Mouse (Mus musculus) embryonic facial prominence, embryonic 15.5 days (tissue): ENCODE data around the gene Arhgap27. TPM values are rescaled to one million over a fixed set of nuclear protein-coding genes. Genes with fewer than 3 reads are reported as not detected.
"Not testable (repeated sequence)": the region's sequence is repeated elsewhere in the genome, so short reads cannot be mapped to it uniquely, and the experiment has no call there.

ENCODE experiments used
- ATAC-seq: fragments of 200-750 bp; cut with Nextera tagmentation; 2 replicates; pipeline ENCODE4 v1.8.0; 2017; ENCODE audit warnings: low read depth, moderate TSS enrichment; ENCODE audit not compliant: insufficient number of reproducible peaks, low FRiP score, low TSS enrichment
- H3K27ac ChIP-seq: fragments of 300-500 bp; sonication (generic); replicated peaks from 2 replicates; pipeline ENCODE4 v1.5.1; 2015; ENCODE audit warnings: mild to moderate bottlenecking, inconsistent platforms
- H3K27me3 ChIP-seq: fragments of 300-500 bp; sonication (generic); 2 replicates; pipeline ENCODE4 v1.6.1; 2015; ENCODE audit warnings: inconsistent platforms
- H3K36me3 ChIP-seq: fragments of 300-500 bp; sonication (generic); 2 replicates; pipeline ENCODE4 v1.6.1; 2015; ENCODE audit warnings: mild to moderate bottlenecking, inconsistent platforms
- H3K4me1 ChIP-seq: fragments of 300-500 bp; sonication (generic); 2 replicates; pipeline ENCODE4 v1.6.1; 2015; ENCODE audit warnings: inconsistent platforms
- H3K4me2 ChIP-seq: fragments of 300-500 bp; sonication (generic); replicated peaks from 2 replicates; pipeline ENCODE4 v1.6.1; 2015; ENCODE audit warnings: mild to moderate bottlenecking, inconsistent platforms
- H3K4me3 ChIP-seq: fragments of 300-500 bp; sonication (generic); replicated peaks from 2 replicates; pipeline ENCODE4 v1.5.1; 2015; ENCODE audit warnings: mild to moderate bottlenecking, inconsistent platforms
- H3K9ac ChIP-seq: fragments of 300-500 bp; sonication (generic); 2 replicates; pipeline ENCODE4 v1.6.1; 2015; ENCODE audit warnings: inconsistent platforms
- H3K9me3 ChIP-seq: fragments of 300-500 bp; sonication (generic); replicated peaks from 2 replicates; pipeline ENCODE4 v1.6.1; 2016; ENCODE audit warnings: inconsistent platforms
- WGBS: fragments of 180-500 bp; shearing (Covaris S2); methylation state at CpG from one replicate; pipeline ENCODE4 v1.1.7; 2015; 5-methylcytosine and 5-hydroxymethylcytosine counted together
- polyA plus RNA-seq: library from polyadenylated mRNA; unstranded; fragments of >200 nt; fragmentation: Nextera tagmentation; extraction: Ambion mirVana; gene quantifications from 2 replicates; pipeline ENCODE4 v1.2.1, GENCODE M21; 2015

The Arhgap27 gene
- polyA plus RNA-seq, 1 experiment from 2014 or later, result 12.3 TPM

GRCm38 (mm10) chr11:103331502-103332185 lies 31.8 kb downstream of the Arhgap27 start:
- H3K4me2 ChIP-seq, result no peak overlapping the region

GRCm38 (mm10) chr11:103330651-103331319 lies 32.7 kb downstream of the Arhgap27 start:
- 63% methylated on average over 7 of the region's 7 CpGs for WGBS
- H3K27me3 ChIP-seq, result peaks cover 27% of the 10 kb centered on the region
- no peak overlapping the region for H3K9ac ChIP-seq
- no peak for ATAC-seq
- H3K4me3 ChIP-seq, result no peak overlapping the region
- no peak overlapping the region for H3K4me2 ChIP-seq
- no peaks in the 10 kb centered on the region for H3K9me3 ChIP-seq
- H3K27ac ChIP-seq, result no peak overlapping the region
- H3K4me1 ChIP-seq, result peaks cover 25% of the 10 kb centered on the region
- H3K36me3 ChIP-seq, result no peaks in the 10 kb centered on the region

More at GRCm38 (mm10) chr11:103331502-103332185, 31.8 kb downstream of the Arhgap27 start:
- Histone ChIP-seq H3K9ac (no peak overlapping the region), H3K4me1 (peaks cover 25% of the 10 kb centered on the region), H3K27me3 (peaks cover 27% of the 10 kb centered on the region), H3K36me3 (no peaks in the 10 kb centered on the region), H3K9me3 (no peaks in the 10 kb centered on the region), H3K27ac (no peak overlapping the region), H3K4me3 (no peak overlapping the region)
- ATAC-seq, result no peak
- WGBS, result 88% methylated on average over 10 of the region's 10 CpGs

- no peak for ATAC-seq
- no peaks in the 10 kb centered on the region for H3K36me3 ChIP-seq
- H3K27ac ChIP-seq, result no peak overlapping the region
- WGBS, result 10% methylated on average over 5 of the region's 5 CpGs
- peaks cover 5% of the 10 kb centered on the region for H3K4me1 ChIP-seq
- no peak overlapping the region for H3K4me2 ChIP-seq
- peaks cover 3% of the 10 kb centered on the region; the same call in 1 of the 2 replicates for H3K27me3 ChIP-seq
- no peak overlapping the region for H3K9ac ChIP-seq
- H3K9me3 ChIP-seq, result no peaks in the 10 kb centered on the region
- H3K4me3 ChIP-seq, result no peak overlapping the region
These were observed 36.5 kb downstream of the Arhgap27 start for GRCm38 (mm10) chr11:103326950-103327349.

- 0 out of 2 replicates have a peak, but pooled peaks have one; percentile 56 for ATAC-seq
- no peaks in the 10 kb centered on the region for H3K36me3 ChIP-seq
- WGBS, result 10% methylated on average over 8 of the region's 8 CpGs
These were observed 38.3 kb downstream of the Arhgap27 start for GRCm38 (mm10) chr11:103325172-103325571.

GRCm38 (mm10) chr11:103324723-103325122 lies 38.8 kb downstream of the Arhgap27 start:
- 48% methylated on average over 13 of the region's 13 CpGs for WGBS
- Histone ChIP-seq H3K27ac (no peak overlapping the region), H3K9me3 (no peaks in the 10 kb centered on the region), H3K27me3 (no peaks in the 10 kb centered on the region), H3K36me3 (no peaks in the 10 kb centered on the region), H3K9ac (no peak overlapping the region), H3K4me2 (0 out of 2 replicates have a peak overlapping the region, but pooled peaks have one; percentile 2), H3K4me3 (no peak overlapping the region), H3K4me1 (peaks cover 10% of the 10 kb centered on the region)
- no peak for ATAC-seq

More at GRCm38 (mm10) chr11:103325172-103325571, 38.3 kb downstream of the Arhgap27 start:
- Histone ChIP-seq H3K9ac (no peak overlapping the region), H3K27ac (no peak overlapping the region), H3K4me1 (peaks cover 10% of the 10 kb centered on the region), H3K4me3 (no peak overlapping the region), H3K4me2 (0 out of 2 replicates have a peak overlapping the region, but pooled peaks have one; percentile 2), H3K9me3 (no peaks in the 10 kb centered on the region), H3K27me3 (no peaks in the 10 kb centered on the region)

DNA sequence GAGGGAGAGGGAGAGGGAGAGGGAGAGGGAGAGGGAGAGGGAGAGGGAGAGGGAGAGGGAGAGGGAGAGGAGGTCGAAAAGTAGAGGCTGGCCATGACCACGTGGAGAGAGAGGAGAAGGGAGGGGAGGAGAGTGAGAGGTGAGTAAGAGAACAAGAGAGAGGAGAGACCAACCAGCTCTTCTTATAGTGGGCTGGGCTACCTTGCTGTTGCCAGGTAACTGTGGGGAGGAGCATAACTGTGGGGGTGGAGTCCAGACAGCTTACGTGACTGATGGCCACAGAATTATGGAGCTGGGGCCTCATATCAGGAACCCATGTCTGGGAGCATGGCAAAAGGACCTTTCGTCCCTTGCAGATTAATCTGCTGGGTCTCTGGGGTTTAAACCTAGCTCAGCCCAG lies 40.7 kb downstream of the Arhgap27 start:
- not testable (repeated sequence) for H3K9me3 ChIP-seq, H3K4me2 ChIP-seq, H3K27ac ChIP-seq, ATAC-seq, H3K4me3 ChIP-seq, H3K9ac ChIP-seq, H3K36me3 ChIP-seq, H3K27me3 ChIP-seq
- peaks cover 10% of the 10 kb centered on the region for H3K4me1 ChIP-seq
- 40% methylated on average over 4 of the region's 4 CpGs for WGBS

DNA sequence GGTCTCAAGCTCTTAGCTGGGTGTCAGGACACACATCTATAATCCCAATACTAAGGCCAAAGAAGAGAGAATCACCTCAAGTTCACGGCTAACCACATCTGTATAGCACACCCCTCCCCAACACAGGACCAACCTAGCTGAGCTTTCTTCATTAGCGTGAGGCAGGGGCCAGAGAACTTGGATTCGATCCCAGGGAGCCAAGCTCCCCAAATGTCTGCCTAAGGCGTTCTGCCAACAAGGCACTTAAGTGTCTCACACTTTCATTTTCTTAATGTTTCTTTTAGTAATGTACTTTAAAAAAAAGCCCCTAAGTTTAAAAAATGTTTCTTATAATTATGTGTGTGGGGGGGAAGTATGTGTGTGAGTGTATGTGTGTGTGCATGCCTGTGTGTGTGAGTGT lies 42.8 kb downstream of the Arhgap27 start:
- 26% methylated on average over 4 of the region's 4 CpGs for WGBS
- Histone ChIP-seq H3K27ac (0 out of 2 replicates have a peak overlapping the region, but pooled peaks have one; percentile 24), H3K4me1 (peaks cover 10% of the 10 kb centered on the region), H3K4me2 (no peak overlapping the region), H3K9me3 (no peaks in the 10 kb centered on the region), H3K36me3 (no peaks in the 10 kb centered on the region), H3K4me3 (no peak overlapping the region), H3K9ac (no peak overlapping the region), H3K27me3 (no peaks in the 10 kb centered on the region)
- no peak for ATAC-seq

DNA sequence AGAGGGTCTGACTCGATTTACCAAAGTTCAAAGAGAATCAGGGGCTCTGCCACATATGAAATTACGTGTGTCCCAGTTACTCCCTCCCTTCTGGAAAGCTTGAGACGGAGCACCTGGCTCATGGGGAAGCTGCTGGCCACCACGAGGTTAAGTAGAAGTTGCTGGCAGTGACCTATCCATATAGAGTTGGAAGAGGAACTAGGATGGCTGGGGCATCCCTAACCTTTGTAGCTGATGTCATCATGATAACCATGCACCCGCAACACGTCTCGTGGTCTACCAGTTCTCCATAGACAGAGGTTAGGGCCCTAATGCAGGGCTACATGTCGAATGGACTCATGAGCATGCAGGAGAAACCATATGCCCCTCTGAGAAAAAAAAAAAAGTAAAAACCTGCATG lies 43.3 kb downstream of the Arhgap27 start:
- H3K9me3 ChIP-seq, result no peaks in the 10 kb centered on the region
- no peak overlapping the region for H3K9ac ChIP-seq
- H3K4me3 ChIP-seq, result no peak overlapping the region
- ATAC-seq, result no peak
- peaks cover 10% of the 10 kb centered on the region for H3K4me1 ChIP-seq
- H3K36me3 ChIP-seq, result no peaks in the 10 kb centered on the region
- 77% methylated on average over 8 of the region's 8 CpGs for WGBS
- no peak overlapping the region for H3K4me2 ChIP-seq
- no peaks in the 10 kb centered on the region for H3K27me3 ChIP-seq
- no peak overlapping the region for H3K27ac ChIP-seq

DNA sequence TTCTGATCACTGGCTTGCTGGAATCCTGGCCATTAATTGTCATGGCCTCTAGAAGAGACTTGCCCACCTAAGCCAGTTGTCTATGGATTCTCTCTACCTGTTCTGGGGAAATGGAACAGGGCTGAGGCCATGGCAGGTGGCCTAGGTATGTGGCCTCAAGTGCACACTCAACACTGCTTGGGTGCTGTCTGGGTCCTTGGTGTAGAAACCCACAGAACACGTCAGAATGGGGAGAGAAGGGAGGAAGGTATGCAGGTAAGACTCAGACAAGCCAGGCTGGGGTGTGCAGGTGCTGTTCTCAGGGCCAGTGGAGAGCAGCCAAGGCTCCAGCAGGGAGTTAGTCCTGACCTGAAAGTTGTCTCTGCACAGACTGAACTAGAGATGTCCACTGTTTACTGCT lies 45.5 kb downstream of the Arhgap27 start:
- Histone ChIP-seq H3K27me3 (no peaks in the 10 kb centered on the region), H3K9ac (no peak overlapping the region), H3K9me3 (no peaks in the 10 kb centered on the region), H3K4me3 (no peak overlapping the region), H3K4me2 (no peak overlapping the region), H3K4me1 (peaks cover 9% of the 10 kb centered on the region; the same call in 1 of the 2 replicates), H3K36me3 (no peaks in the 10 kb centered on the region), H3K27ac (no peak overlapping the region)
- WGBS, result 69% methylated on average over 1 of the region's 1 CpGs
- no peak for ATAC-seq

DNA sequence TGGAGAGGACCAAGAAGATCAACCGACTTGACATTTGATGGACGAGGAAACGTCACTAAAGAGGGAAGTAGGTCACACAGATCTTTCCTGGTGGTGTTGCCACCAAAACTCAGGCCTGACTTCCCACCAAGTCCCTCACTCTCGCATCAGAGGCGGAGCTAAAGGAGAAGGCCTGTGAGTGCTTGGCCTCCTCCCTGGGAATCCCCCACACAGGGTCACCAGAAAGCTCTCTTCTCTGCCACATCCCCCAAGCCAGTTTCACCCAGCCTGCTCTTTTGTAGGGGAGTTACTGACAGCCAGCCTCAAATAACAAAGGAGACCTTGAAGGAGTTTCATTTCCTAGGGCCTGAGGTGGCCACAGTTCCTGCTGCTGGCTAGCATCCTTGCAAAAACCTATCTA lies 48.1 kb downstream of the Arhgap27 start:
- H3K27me3 ChIP-seq, result no peaks in the 10 kb centered on the region
- peaks cover 21% of the 10 kb centered on the region for H3K4me1 ChIP-seq
- 84% methylated on average over 5 of the region's 5 CpGs for WGBS
- H3K4me2 ChIP-seq, result no peak overlapping the region
- ATAC-seq, result no peak
- no peak overlapping the region for H3K9ac ChIP-seq
- H3K36me3 ChIP-seq, result no peaks in the 10 kb centered on the region
- H3K27ac ChIP-seq, result no peak overlapping the region
- no peak overlapping the region for H3K4me3 ChIP-seq
- H3K9me3 ChIP-seq, result no peaks in the 10 kb centered on the region

DNA sequence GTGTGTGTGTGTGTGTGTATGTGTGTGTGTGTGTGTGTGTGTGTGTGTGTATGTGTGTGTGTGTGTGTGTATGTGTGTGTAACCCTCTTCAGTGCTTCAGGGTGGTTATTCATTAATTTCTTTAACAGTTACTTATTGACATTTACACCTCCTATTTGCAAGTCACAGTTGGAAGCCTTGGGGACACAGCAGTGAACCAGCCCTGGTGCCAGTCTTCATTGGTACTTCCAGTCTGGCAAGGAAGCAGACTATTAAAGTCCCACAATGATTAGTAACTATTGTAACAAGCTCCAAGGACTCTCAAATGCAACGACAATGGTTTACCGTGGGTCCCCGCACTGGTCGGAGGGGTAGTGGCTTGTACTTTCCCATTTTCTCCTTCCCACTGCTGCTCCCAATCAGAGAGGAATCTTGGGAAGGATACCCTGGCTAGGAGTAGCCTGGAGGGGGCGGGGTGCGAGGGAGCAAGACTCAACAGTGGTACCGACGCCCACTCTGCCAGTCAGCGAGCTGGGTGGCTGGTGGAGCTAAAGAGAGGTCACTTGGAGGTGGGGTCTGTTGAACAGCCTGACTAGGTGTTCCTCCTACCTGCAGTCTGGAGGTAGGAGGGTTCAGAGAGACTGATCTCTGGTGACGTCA lies 48.6 kb downstream of the Arhgap27 start:
- Histone ChIP-seq H3K27ac (no peak overlapping the region), H3K9ac (no peak overlapping the region), H3K27me3 (no peaks in the 10 kb centered on the region), H3K4me2 (no peak overlapping the region), H3K4me1 (peaks cover 23% of the 10 kb centered on the region), H3K9me3 (no peaks in the 10 kb centered on the region), H3K36me3 (no peaks in the 10 kb centered on the region), H3K4me3 (no peak overlapping the region)
- ATAC-seq, result no peak
- 74% methylated on average over 10 of the region's 10 CpGs for WGBS
